ENCODE assay signal across 12 mouse cellular contexts in the genomic region with DNA sequence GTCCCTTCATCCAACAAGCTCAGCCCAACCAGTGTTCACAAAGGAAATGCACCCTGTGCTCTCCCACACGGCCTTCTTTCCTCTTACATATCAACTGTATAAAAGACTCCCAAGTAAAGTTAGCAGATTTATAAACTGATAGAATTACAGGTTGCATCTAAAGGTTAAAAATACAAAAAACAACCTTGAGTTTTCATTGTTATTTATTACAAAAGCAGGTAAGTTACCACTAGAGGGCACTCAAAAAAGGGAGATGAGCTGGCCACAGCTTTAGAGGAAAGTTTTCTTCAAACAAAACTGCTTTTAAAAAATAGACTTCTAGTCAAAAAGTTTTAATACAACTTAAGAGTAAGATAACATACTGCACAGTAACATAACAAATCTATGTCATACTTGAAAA. TPM values are rescaled to one million over a fixed set of nuclear protein-coding genes. Genes with fewer than 3 reads are reported as not detected.
DNase-seq lines count a peak whose midpoint lies in the region; ATAC-seq lines count a peak whose summit lies in the region.
"Had no signal": no experiment of that assay in that cellular context is flagged by ENCODE, and none has a peak within 500 bp of the region (broad histone marks: within the 10 kb centered on the region; RNA-seq: fewer than 3 reads in every experiment).

No protein-coding gene starts in this region.

- WGBS in hindbrain, embryonic 11.5 days: 53% methylated on average over 1 of the region's 1 CpGs
- 42% methylated on average over 1 of the region's 1 CpGs for WGBS in hindbrain, embryonic 16.5 days
- WGBS in midbrain, embryonic 11.5 days: 56% methylated on average over 1 of the region's 1 CpGs
- 40% methylated on average over 1 of the region's 1 CpGs for WGBS in midbrain, embryonic 13.5 days

- no peaks in the 10 kb centered on the region for H3K4me1 ChIP-seq in hindbrain, embryonic 11.5 days (replicated peaks; ENCODE audit: control insufficient read depth, insufficient read depth, low read length)
- H3K4me1 ChIP-seq in hindbrain, embryonic 16.5 days (ENCODE audit: control insufficient read depth, insufficient read depth, low read depth, low read length): peaks cover 4% of the 10 kb centered on the region
- H3K4me1 ChIP-seq in midbrain, embryonic 11.5 days (ENCODE audit: control insufficient read depth, insufficient read depth, low read length): no peaks in the 10 kb centered on the region; the same call in none of the 2 replicates
- peaks cover 6% of the 10 kb centered on the region for H3K4me1 ChIP-seq in midbrain, embryonic 13.5 days (replicated peaks)

- H3K9ac ChIP-seq in hindbrain, embryonic 11.5 days (ENCODE audit: low read depth, low read length): no peak overlapping the region
- no peak overlapping the region for H3K9ac ChIP-seq in hindbrain, embryonic 16.5 days (ENCODE audit: low read depth, low read length)
- no peak overlapping the region for H3K9ac ChIP-seq in midbrain, embryonic 11.5 days (ENCODE audit: low read length)
- H3K9ac ChIP-seq in midbrain, embryonic 13.5 days (replicated peaks): no peak overlapping the region
- H3K9ac ChIP-seq: limb, embryonic 12.5 days had no signal

- DNase-seq in hindbrain, embryonic 11.5 days (ENCODE audit: low spot score): peak; percentile 26
- peak; percentile 89 for DNase-seq in midbrain, embryonic 11.5 days (ENCODE audit: low spot score, missing footprints)
- DNase-seq in splenic B cell, adult 2 months (ENCODE audit: low read depth, low spot score): peak; percentile 73
- no peak for DNase-seq in right cerebral cortex, postnatal 4 days
- no peak for DNase-seq in spleen, postnatal 36 days (ENCODE audit: low spot score in 2 of 2)
- DNase-seq: cerebellum, adult 11 months; right cerebral cortex, postnatal 14 days; thymus, postnatal 14 days had no signal

- no peak overlapping the region for H3K27ac ChIP-seq in hindbrain, embryonic 11.5 days (ENCODE audit: low read depth, low read length)
- no peak overlapping the region for H3K27ac ChIP-seq in hindbrain, embryonic 16.5 days (ENCODE audit: low read depth, low read length)
- no peak overlapping the region for H3K27ac ChIP-seq in midbrain, embryonic 11.5 days (ENCODE audit: low read depth, low read length)
- no peak overlapping the region for H3K27ac ChIP-seq in midbrain, embryonic 13.5 days
- H3K27ac ChIP-seq: limb, embryonic 12.5 days had no signal

- H3K9me3 ChIP-seq in hindbrain, embryonic 11.5 days (ENCODE audit: control insufficient read depth, low read length): no peaks in the 10 kb centered on the region
- H3K9me3 ChIP-seq in hindbrain, embryonic 16.5 days (ENCODE audit: control insufficient read depth, low read length): no peaks in the 10 kb centered on the region
- H3K9me3 ChIP-seq in midbrain, embryonic 11.5 days (ENCODE audit: control insufficient read depth, low read length): no peaks in the 10 kb centered on the region
- no peaks in the 10 kb centered on the region for H3K9me3 ChIP-seq in midbrain, embryonic 13.5 days
- H3K9me3 ChIP-seq: limb, embryonic 12.5 days had no signal

- H3K4me2 ChIP-seq in hindbrain, embryonic 11.5 days (replicated peaks; ENCODE audit: low read depth, low read length): no peak overlapping the region
- no peak overlapping the region for H3K4me2 ChIP-seq in hindbrain, embryonic 16.5 days (ENCODE audit: low read length)
- H3K4me2 ChIP-seq in midbrain, embryonic 11.5 days: no peak overlapping the region
- no peak overlapping the region for H3K4me2 ChIP-seq in midbrain, embryonic 13.5 days (replicated peaks)
- H3K4me2 ChIP-seq: limb, embryonic 12.5 days had no signal

- no peak overlapping the region for H3K4me3 ChIP-seq in hindbrain, embryonic 11.5 days (ENCODE audit: low read depth, low read length)
- no peak overlapping the region for H3K4me3 ChIP-seq in hindbrain, embryonic 16.5 days (ENCODE audit: low read length)
- H3K4me3 ChIP-seq in midbrain, embryonic 11.5 days (ENCODE audit: low read depth, low read length): no peak overlapping the region
- no peak overlapping the region for H3K4me3 ChIP-seq in midbrain, embryonic 13.5 days (replicated peaks)
- H3K4me3 ChIP-seq: limb, embryonic 12.5 days had no signal

- no peaks in the 10 kb centered on the region for H3K36me3 ChIP-seq in hindbrain, embryonic 11.5 days (ENCODE audit: control insufficient read depth, insufficient read depth, low read length)
- H3K36me3 ChIP-seq in hindbrain, embryonic 16.5 days (ENCODE audit: control insufficient read depth, insufficient read depth, low read length): peaks cover 3% of the 10 kb centered on the region; the same call in 1 of the 2 replicates
- H3K36me3 ChIP-seq in midbrain, embryonic 11.5 days (ENCODE audit: control insufficient read depth, insufficient read depth, low read length): peaks cover 3% of the 10 kb centered on the region; the same call in 1 of the 2 replicates
- H3K36me3 ChIP-seq in midbrain, embryonic 13.5 days: peaks cover 21% of the 10 kb centered on the region
- H3K36me3 ChIP-seq in splenic B cell, adult 2 months (ENCODE audit: control insufficient read depth, insufficient read depth, low read length, poor library complexity, severe bottlenecking): no peaks in the 10 kb centered on the region; the same call in 1 of the 2 replicates

- ATAC-seq in hindbrain, embryonic 11.5 days (ENCODE audit: low FRiP score): no peak
- ATAC-seq in hindbrain, embryonic 16.5 days: no peak
- ATAC-seq in midbrain, embryonic 11.5 days (ENCODE audit: low FRiP score): no peak
- no peak for ATAC-seq in midbrain, embryonic 13.5 days
- peak; percentile 29 for ATAC-seq in activated CD4-positive, CD25-positive, alpha-beta regulatory T cell, adult 4 months

- no peaks in the 10 kb centered on the region for H3K27me3 ChIP-seq in hindbrain, embryonic 11.5 days (ENCODE audit: control insufficient read depth, insufficient read depth, low read length)
- H3K27me3 ChIP-seq in hindbrain, embryonic 16.5 days (replicated peaks; ENCODE audit: control insufficient read depth, insufficient read depth, low read length): no peaks in the 10 kb centered on the region
- no peaks in the 10 kb centered on the region for H3K27me3 ChIP-seq in midbrain, embryonic 11.5 days (ENCODE audit: control insufficient read depth, insufficient read depth, low read length)
- H3K27me3 ChIP-seq in midbrain, embryonic 13.5 days: no peaks in the 10 kb centered on the region
- no peaks in the 10 kb centered on the region for H3K27me3 ChIP-seq in splenic B cell, adult 2 months (ENCODE audit: control insufficient read depth, insufficient read depth, low read length, poor library complexity, severe bottlenecking)
- H3K27me3 ChIP-seq: limb, embryonic 12.5 days had no signal

RNA-seq across cellular contexts. Expression of a gene that starts 7.5 kb away (rescaled TPM):
- 125 and 129 TPM in 2 replicates for polyA plus RNA-seq in hindbrain, embryonic 11.5 days (2014; fragmentation: Nextera tagmentation; extraction: Ambion mirVana)
- polyA plus RNA-seq in hindbrain, embryonic 16.5 days (2015; fragmentation: Nextera tagmentation; extraction: Ambion mirVana): 77.7 and 86.0 TPM in 2 replicates
- polyA plus RNA-seq in midbrain, embryonic 11.5 days (2014; fragmentation: Nextera tagmentation; extraction: Ambion mirVana): 129 and 133 TPM in 2 replicates
- 90.9 and 92.3 TPM in 2 replicates for polyA plus RNA-seq in midbrain, embryonic 13.5 days (2015; fragmentation: Nextera tagmentation; extraction: Ambion mirVana)
- 10 to 100 TPM; 23.8 to 42.3 TPM for polyA plus RNA-seq in activated CD4-positive, CD25-positive, alpha-beta regulatory T cell, adult 4 months (2017; shearing (Covaris generic))

RNA-seq across cellular contexts. Expression of a gene that starts 31.6 kb away (rescaled TPM):
- 40.1 and 40.6 TPM in 2 replicates for polyA plus RNA-seq in hindbrain, embryonic 11.5 days (2014; fragmentation: Nextera tagmentation; extraction: Ambion mirVana)
- polyA plus RNA-seq in hindbrain, embryonic 16.5 days (2015; fragmentation: Nextera tagmentation; extraction: Ambion mirVana): 26.7 and 27.1 TPM in 2 replicates
- polyA plus RNA-seq in midbrain, embryonic 11.5 days (2014; fragmentation: Nextera tagmentation; extraction: Ambion mirVana): 41.8 and 42.3 TPM in 2 replicates
- polyA plus RNA-seq in midbrain, embryonic 13.5 days (2015; fragmentation: Nextera tagmentation; extraction: Ambion mirVana): 33.8 and 36.4 TPM in 2 replicates
- 10 to 100 TPM; 16.3 to 26.0 TPM for polyA plus RNA-seq in activated CD4-positive, CD25-positive, alpha-beta regulatory T cell, adult 4 months (2017; shearing (Covaris generic))

RNA-seq across cellular contexts. Expression of a gene that starts 31.7 kb away (rescaled TPM):
- polyA plus RNA-seq in hindbrain, embryonic 11.5 days (2014; fragmentation: Nextera tagmentation; extraction: Ambion mirVana): 0.91 and 1.2 TPM in 2 replicates
- 1.1 and 1.6 TPM in 2 replicates for polyA plus RNA-seq in hindbrain, embryonic 16.5 days (2015; fragmentation: Nextera tagmentation; extraction: Ambion mirVana)
- polyA plus RNA-seq in midbrain, embryonic 11.5 days (2014; fragmentation: Nextera tagmentation; extraction: Ambion mirVana): 0.27 and 0.73 TPM in 2 replicates
- polyA plus RNA-seq in midbrain, embryonic 13.5 days (2015; fragmentation: Nextera tagmentation; extraction: Ambion mirVana): 0.58 and 1.2 TPM in 2 replicates
- polyA plus RNA-seq in activated CD4-positive, CD25-positive, alpha-beta regulatory T cell, adult 4 months (2017; shearing (Covaris generic)): under 1 TPM; 0.19 to 0.57 TPM

Comparison
In these comparisons a context has a peak if more than half of its experiments do, and no peak if none do; other contexts are left out.
1. DNase-seq: peak in hindbrain, embryonic 11.5 days (single experiment), midbrain, embryonic 11.5 days (single experiment) and splenic B cell, adult 2 months (single experiment); none in right cerebral cortex, postnatal 4 days (single experiment) and spleen, postnatal 36 days (0 of 2).